Mouse (Mus musculus) neural tube, embryonic 15.5 days (tissue): Measurements from ENCODE around the gene Slc25a4. TPM values are rescaled to one million over a fixed set of nuclear protein-coding genes. Genes with fewer than 3 reads are reported as not detected.

Experiments used
- ATAC-seq: fragments of 200-750 bp; cut with Nextera tagmentation; 2 replicates; pipeline ENCODE4 v1.8.0; 2017; ENCODE audit warnings: mild to moderate bottlenecking, moderate TSS enrichment, moderate library complexity; ENCODE audit not compliant: low FRiP score
- H3K27ac ChIP-seq: fragments of 300-500 bp; sonication (generic); replicated peaks from 2 replicates; pipeline ENCODE4 v1.5.1; 2015; ENCODE audit warnings: mild to moderate bottlenecking, inconsistent platforms
- H3K27me3 ChIP-seq: fragments of 300-500 bp; sonication (generic); replicated peaks from 2 replicates; pipeline ENCODE4 v1.6.1; 2015; ENCODE audit warnings: inconsistent platforms
- H3K36me3 ChIP-seq: fragments of 300-500 bp; sonication (generic); 2 replicates; pipeline ENCODE4 v1.6.1; 2015; ENCODE audit warnings: inconsistent platforms
- H3K4me1 ChIP-seq: fragments of 300-500 bp; sonication (generic); 2 replicates; pipeline ENCODE4 v1.6.1; 2015; ENCODE audit warnings: inconsistent platforms
- H3K4me2 ChIP-seq: fragments of 300-500 bp; sonication (generic); 2 replicates; pipeline ENCODE4 v1.6.1; 2015; ENCODE audit warnings: inconsistent platforms, mild to moderate bottlenecking, moderate library complexity
- H3K4me3 ChIP-seq: fragments of 300-500 bp; sonication (generic); replicated peaks from 2 replicates; pipeline ENCODE4 v1.5.1; 2015; ENCODE audit warnings: mild to moderate bottlenecking, inconsistent platforms
- H3K9ac ChIP-seq: fragments of 300-500 bp; sonication (generic); replicated peaks from 2 replicates; pipeline ENCODE4 v1.6.1; 2015; ENCODE audit warnings: mild to moderate bottlenecking, inconsistent platforms
- H3K9me3 ChIP-seq: fragments of 300-500 bp; sonication (generic); replicated peaks from 2 replicates; pipeline ENCODE4 v1.6.1; 2016; ENCODE audit warnings: inconsistent platforms
- WGBS: fragments of 180-500 bp; shearing (Covaris S2); methylation state at CpG from one replicate; pipeline ENCODE4 v1.1.7; 2015; ENCODE audit warnings: mixed read lengths; 5-methylcytosine and 5-hydroxymethylcytosine counted together
- polyA plus RNA-seq: library from polyadenylated mRNA; unstranded; fragments of >200 nt; fragmentation: Nextera tagmentation; extraction: Ambion mirVana; gene quantifications from 2 replicates; pipeline ENCODE4 v1.2.1, GENCODE M21; 2015

Slc25a4 gene
- polyA plus RNA-seq, 1 experiment from 2014 or later = 1,100 TPM

DNA sequence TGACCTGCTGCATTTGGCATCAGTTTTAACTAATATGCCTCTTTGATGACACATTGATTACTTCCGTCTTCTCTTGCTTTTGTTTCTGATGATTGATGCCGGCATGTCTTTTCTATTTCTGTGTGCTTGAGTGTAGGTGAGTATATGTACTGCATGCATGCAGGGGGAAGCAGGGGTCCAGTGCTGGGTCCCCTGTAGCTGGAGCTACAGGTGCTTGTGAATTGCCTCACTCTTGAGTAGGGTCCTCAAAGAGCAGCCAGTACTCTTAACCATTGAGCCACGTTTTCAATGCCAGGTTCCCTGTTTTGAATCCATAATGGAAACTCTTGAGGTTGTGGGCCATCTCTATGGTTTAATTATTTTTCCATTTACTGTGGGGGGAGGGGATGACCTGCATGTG, 6.8 kb downstream of the Slc25a4 start:
- no peak for ATAC-seq
- Histone ChIP-seq H3K4me1 (peaks cover 29% of the 10 kb centered on the region), H3K9ac (no peak overlapping the region), H3K4me2 (no peak overlapping the region), H3K36me3 (peaks cover 62% of the 10 kb centered on the region), H3K4me3 (no peak overlapping the region), H3K27me3 (no peaks in the 10 kb centered on the region), H3K27ac (no peak overlapping the region), H3K9me3 (no peaks in the 10 kb centered on the region)
- WGBS = 90% methylated on average over 3 of the region's 3 CpGs

DNA sequence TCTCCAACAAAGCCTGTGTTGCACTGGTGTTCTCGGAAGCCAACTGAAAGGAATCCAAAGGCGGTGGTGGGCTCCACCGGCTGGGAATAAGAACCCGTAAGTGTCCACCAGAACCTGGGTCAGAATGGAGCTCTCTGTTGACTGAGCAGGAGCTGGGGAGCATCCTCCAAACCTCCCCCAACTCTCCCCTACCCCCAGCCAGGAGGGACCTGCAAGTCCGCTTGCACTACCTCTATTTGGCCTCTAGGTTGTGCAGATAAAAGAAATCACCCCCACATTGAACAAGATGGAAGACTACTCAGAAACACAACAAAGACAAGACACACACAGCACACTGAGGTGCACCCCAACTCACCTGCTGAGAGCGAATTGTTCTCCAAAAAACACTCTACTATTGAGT, 8.7 kb downstream of the Slc25a4 start:
- peaks cover 56% of the 10 kb centered on the region for H3K36me3 ChIP-seq
- H3K9ac ChIP-seq = no peak overlapping the region
- 85% methylated on average over 6 of the region's 6 CpGs for WGBS
- no peak overlapping the region for H3K4me3 ChIP-seq
- H3K27ac ChIP-seq = no peak overlapping the region
- H3K9me3 ChIP-seq = no peaks in the 10 kb centered on the region
- H3K4me2 ChIP-seq = no peak overlapping the region
- no peak for ATAC-seq
- H3K27me3 ChIP-seq = no peaks in the 10 kb centered on the region
- peaks cover 9% of the 10 kb centered on the region for H3K4me1 ChIP-seq

DNA sequence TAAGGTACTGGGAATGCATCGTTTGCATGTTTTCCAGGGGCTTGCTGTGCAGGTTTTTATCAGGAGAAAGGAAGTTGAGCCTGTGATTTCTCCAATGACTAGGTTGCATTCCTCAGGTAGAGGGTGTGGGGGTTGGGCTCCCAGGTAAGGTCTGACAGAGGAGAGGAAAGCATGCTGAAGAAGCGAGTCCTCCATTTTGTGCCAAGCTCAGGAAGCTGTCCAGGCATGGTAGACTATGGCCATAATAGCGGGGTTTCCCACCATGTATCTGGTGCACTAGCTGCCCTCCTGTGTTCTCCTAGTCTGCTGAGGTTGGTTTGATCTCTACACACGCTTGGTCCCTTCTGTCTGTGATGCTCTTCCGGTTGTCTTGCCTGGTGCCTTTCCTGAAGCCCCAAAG, 13.4 kb downstream of the Slc25a4 start:
- Histone ChIP-seq H3K36me3 (peaks cover 31% of the 10 kb centered on the region), H3K9ac (no peak overlapping the region), H3K4me1 (no peaks in the 10 kb centered on the region), H3K4me2 (no peak overlapping the region), H3K9me3 (no peaks in the 10 kb centered on the region), H3K27ac (no peak overlapping the region), H3K27me3 (no peaks in the 10 kb centered on the region), H3K4me3 (no peak overlapping the region)
- 95% methylated on average over 5 of the region's 5 CpGs for WGBS
- no peak for ATAC-seq

DNA sequence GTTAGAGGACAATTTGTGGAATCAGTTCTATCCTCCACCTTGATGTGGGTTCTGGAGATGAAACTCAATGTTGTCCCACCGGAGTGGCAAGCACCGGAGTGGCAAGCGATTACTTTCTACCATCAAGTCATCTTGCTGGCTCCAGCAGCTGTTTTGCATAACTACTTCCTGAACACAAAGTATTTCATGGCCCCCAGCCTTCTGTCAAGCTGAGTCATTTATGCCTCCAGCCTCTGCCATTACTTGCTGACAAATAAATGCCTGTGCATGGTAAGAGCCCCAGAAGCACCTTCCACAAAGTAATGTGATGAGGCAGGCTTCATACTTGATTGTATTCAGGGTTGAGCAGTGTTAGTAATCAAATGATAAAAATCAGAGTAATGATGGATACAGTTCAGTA, 14.2 kb downstream of the Slc25a4 start:
- peaks cover 24% of the 10 kb centered on the region for H3K36me3 ChIP-seq
- H3K27me3 ChIP-seq = no peaks in the 10 kb centered on the region
- H3K9ac ChIP-seq = no peak overlapping the region
- no peak overlapping the region for H3K27ac ChIP-seq
- H3K4me3 ChIP-seq = no peak overlapping the region
- H3K4me2 ChIP-seq = no peak overlapping the region
- H3K4me1 ChIP-seq = no peaks in the 10 kb centered on the region
- no peak for ATAC-seq
- H3K9me3 ChIP-seq = no peaks in the 10 kb centered on the region
- WGBS = 92% methylated on average over 3 of the region's 3 CpGs

DNA sequence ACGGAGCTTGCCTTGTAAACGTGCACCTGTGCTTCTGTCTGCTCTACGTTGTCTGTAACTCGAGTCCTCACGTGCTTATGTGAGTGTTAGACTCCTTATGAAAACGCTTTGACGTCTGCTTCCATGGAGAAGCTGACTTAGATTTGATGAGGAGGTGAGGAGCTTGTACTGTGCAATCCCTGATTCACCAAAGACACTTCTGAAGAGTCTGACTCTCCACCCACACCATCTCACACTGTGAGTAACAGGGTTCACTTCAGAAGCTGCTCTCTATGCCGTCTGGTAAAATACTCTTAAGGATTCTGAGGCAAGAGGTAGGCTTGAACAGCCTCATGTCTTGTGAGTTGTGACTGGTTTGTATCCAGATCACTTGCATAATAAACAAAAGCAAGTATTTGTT, 18.0 kb downstream of the Slc25a4 start:
- WGBS = 91% methylated on average over 8 of the region's 8 CpGs
- ATAC-seq = no peak

DNA sequence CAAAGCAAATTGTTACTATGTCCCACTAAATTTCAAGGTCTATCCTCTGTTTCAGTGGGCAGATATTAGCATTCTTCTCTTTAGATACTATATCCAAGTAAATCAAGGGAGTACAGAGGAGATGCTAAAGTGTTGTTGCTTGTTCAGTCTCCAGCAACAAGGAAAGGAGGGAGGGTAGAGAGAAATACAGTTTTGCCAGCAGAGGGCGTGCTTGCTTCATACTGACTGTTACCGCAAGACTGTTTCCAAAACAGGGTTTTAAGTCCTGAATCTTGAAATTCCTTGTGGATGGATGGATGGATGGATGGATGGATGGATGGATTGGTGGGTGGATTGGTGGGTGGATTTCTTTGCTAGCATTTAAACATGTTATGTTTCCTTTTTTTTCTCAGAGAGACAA, 25.7 kb downstream of the Slc25a4 start:
- Histone ChIP-seq H3K9me3 (no peaks in the 10 kb centered on the region), H3K4me2 (no peak overlapping the region), H3K27ac (no peak overlapping the region), H3K9ac (no peak overlapping the region), H3K4me3 (no peak overlapping the region), H3K36me3 (peaks cover 5% of the 10 kb centered on the region), H3K4me1 (no peaks in the 10 kb centered on the region), H3K27me3 (no peaks in the 10 kb centered on the region)
- 8% methylated on average over 2 of the region's 2 CpGs for WGBS
- no peak for ATAC-seq

More for the DNA sequence above, 18.0 kb downstream of the Slc25a4 start:
- Histone ChIP-seq H3K9ac (no peak overlapping the region), H3K4me2 (no peak overlapping the region), H3K4me1 (no peaks in the 10 kb centered on the region), H3K27me3 (no peaks in the 10 kb centered on the region), H3K4me3 (no peak overlapping the region), H3K36me3 (peaks cover 20% of the 10 kb centered on the region), H3K9me3 (no peaks in the 10 kb centered on the region), H3K27ac (no peak overlapping the region)

DNA sequence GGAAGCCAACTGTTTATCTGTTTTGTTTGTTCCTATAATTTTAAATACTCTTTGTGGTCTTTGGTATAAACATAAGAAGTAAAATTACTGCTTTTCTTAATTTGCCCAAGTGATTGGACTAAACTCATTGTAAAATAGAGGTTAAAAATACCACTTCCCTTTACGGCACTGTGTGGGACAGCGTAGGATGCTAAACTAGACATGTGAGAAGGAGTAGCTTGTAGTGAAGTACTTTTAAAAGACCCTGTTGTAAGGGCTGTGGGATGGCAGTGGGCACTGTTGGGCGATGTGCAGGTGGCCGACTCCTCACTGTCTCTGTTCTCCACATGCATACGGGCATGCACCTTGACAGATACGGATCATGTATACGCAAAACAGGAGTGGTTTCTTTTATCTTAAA, 30.9 kb downstream of the Slc25a4 start:
- WGBS = 92% methylated on average over 7 of the region's 7 CpGs
- H3K4me2 ChIP-seq = no peak overlapping the region

DNA sequence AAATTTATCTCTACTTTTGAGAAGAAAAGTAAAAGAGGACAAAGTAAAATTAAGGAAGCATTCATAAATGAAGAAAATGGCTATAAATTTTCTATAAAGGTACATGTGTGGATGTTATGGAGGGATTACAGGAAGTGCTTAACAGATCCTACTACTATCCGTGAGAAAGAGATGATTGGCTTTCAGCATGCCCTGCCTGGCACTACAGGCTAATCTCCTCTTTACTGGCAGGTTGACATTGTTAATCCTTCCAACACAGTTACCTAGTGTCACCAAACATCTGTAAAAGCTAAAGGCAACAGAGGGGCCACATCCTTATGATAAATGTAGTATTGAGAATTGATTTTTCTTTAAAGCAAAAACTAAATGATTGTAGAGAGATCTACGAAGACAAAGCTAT, 37.4 kb downstream of the Slc25a4 start:
- Histone ChIP-seq H3K4me2 (no peak overlapping the region), H3K4me1 (no peaks in the 10 kb centered on the region), H3K36me3 (peaks cover 16% of the 10 kb centered on the region), H3K9ac (no peak overlapping the region), H3K27me3 (no peaks in the 10 kb centered on the region), H3K27ac (no peak overlapping the region), H3K4me3 (no peak overlapping the region), H3K9me3 (no peaks in the 10 kb centered on the region)
- ATAC-seq = no peak
- WGBS = 89% methylated on average over 2 of the region's 2 CpGs

More for the DNA sequence above, 30.9 kb downstream of the Slc25a4 start:
- no peak overlapping the region for H3K4me3 ChIP-seq
- H3K36me3 ChIP-seq = 0 out of 2 replicates have a peak, but pooled peaks cover 2% of the 10 kb centered on the region
- H3K9ac ChIP-seq = no peak overlapping the region
- H3K4me1 ChIP-seq = no peaks in the 10 kb centered on the region
- H3K27ac ChIP-seq = no peak overlapping the region
- no peak for ATAC-seq
- H3K27me3 ChIP-seq = no peaks in the 10 kb centered on the region
- H3K9me3 ChIP-seq = no peaks in the 10 kb centered on the region

DNA sequence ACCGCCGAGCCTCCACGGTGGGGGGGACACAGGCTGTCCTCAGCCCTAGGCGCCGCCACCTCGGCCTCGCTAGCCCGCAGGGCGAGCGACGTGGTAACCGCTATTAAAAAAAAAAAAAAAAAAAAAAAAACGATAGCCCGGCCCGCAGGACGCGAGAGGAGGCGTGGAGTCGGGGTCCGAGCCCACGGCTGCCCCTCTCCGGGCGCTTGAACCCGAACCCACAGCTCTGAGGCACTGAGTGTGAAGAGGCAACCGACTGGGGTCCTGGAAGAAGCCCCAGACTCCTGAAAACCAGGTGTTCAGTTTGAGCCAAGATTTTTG, 47.3 kb downstream of the Slc25a4 start:
- Histone ChIP-seq H3K4me3 (peak overlapping the region; percentile 81), H3K9me3 (no peaks in the 10 kb centered on the region), H3K27ac (peak overlapping the region; percentile 92), H3K9ac (peak overlapping the region; percentile 92), H3K4me1 (peaks cover 24% of the 10 kb centered on the region), H3K27me3 (no peaks in the 10 kb centered on the region), H3K36me3 (no peaks in the 10 kb centered on the region), H3K4me2 (peak overlapping the region; percentile 71)
- WGBS = under 1% methylated on average over 19 of the region's 25 CpGs
- peak; percentile 35 for ATAC-seq

DNA sequence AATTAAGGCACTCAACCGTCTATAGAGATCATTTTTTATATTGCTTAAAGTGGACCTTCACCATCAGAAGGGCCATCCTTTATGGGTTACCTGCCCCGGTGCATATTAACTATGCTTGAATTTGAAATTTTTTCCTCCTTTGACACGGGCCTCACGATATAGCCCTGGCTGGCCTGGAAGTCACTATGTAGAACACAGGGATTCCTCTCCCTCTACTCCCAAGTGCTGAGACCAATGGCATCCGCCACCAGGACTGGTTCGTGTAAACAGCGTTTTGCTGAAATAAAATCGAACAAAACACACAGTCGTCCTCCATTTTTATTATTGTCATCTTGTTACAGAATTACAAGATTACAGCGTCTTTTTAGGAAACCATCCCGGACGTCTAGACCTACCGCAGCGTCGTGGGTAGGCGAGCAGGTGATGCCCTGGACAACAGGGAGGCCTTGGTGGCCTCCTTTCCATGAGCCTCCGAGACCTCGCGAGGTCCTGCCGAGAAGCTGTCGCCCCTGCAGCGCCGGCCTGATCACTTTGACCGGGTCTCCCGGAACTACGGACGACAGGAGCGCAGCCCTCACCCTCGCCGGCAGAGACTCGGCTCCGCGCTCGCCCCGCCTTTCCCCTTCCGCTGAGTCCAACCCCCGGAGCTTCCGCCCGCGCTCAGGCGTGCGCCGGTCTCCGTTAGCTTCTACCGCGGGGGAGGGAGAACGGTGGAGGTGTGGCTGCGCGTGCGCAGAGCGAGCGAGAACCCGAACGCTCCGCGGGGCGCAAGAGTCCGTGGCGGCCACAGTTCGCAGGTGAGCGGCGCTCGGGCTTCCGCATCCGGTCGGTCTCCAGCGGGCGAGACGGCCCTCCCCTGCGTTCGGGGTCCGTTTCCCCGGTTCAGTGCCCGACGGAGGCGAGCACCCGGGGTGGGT, 47.9 kb downstream of the Slc25a4 start:
- H3K27me3 ChIP-seq = no peaks in the 10 kb centered on the region
- 2% methylated on average over 67 of the region's 77 CpGs for WGBS

More for the DNA sequence above, 47.9 kb downstream of the Slc25a4 start:
- peaks cover 24% of the 10 kb centered on the region for H3K4me1 ChIP-seq
- peak overlapping the region; percentile 81 for H3K4me3 ChIP-seq
- peak overlapping the region; percentile 71 for H3K4me2 ChIP-seq
- peak overlapping the region; percentile 92 for H3K9ac ChIP-seq
- H3K27ac ChIP-seq = peak overlapping the region; percentile 92
- peak; percentile 98 for ATAC-seq
- no peaks in the 10 kb centered on the region for H3K9me3 ChIP-seq
- no peaks in the 10 kb centered on the region for H3K36me3 ChIP-seq
